Mouse (Mus musculus): ENCODE data around the gene Ckap4.

- no peak for TF ChIP-seq CTCF (IDR thresholded peaks at IDR 0.05; ENCODE audit: borderline replicate concordance, extremely low read depth, insufficient read depth, insufficient read length)
- no peak for TF ChIP-seq POLR2A (IDR thresholded peaks at IDR 0.05; ENCODE audit: borderline replicate concordance, extremely low read depth, insufficient read depth, insufficient read length, poor library complexity, severe bottlenecking)
These were observed 52.6 kb downstream of the Ckap4 start for GRCm38 (mm10) chr10:84481327-84481671.
